In genomic region chr7:45988344-45988743, GRCm38 (mm10) we compare ENCODE assay signal across 34 mouse cellular contexts. TPM values are rescaled to one million over a fixed set of nuclear protein-coding genes. Genes with fewer than 3 reads are reported as not detected.
"Had no signal": no experiment of that assay in that cellular context is flagged by ENCODE, and none has a peak within 500 bp of the region (broad histone marks: within the 10 kb centered on the region; RNA-seq: fewer than 3 reads in every experiment).

No protein-coding gene starts in this region.

- H3K27me3 ChIP-seq: limb, embryonic 12.5 days; limb, embryonic 13.5 days; limb, embryonic 15.5 days; liver, embryonic 12.5 days; liver, embryonic 13.5 days; liver, embryonic 15.5 days; lung, embryonic 15.5 days; midbrain, embryonic 12.5 days; midbrain, embryonic 13.5 days; midbrain, embryonic 15.5 days; neural tube, embryonic 12.5 days; neural tube, embryonic 13.5 days had no signal

- H3K4me3 ChIP-seq: left cerebral cortex, adult 2 months; limb, embryonic 10.5 days; limb, embryonic 12.5 days; limb, embryonic 13.5 days; limb, embryonic 15.5 days; liver, embryonic 12.5 days; liver, embryonic 13.5 days; liver, embryonic 15.5 days; lung, embryonic 15.5 days; megakaryocyte, embryonic 14.5 days; midbrain, embryonic 10.5 days; midbrain, embryonic 12.5 days; midbrain, embryonic 13.5 days; midbrain, embryonic 15.5 days; myocyte; neural tube, embryonic 12.5 days; neural tube, embryonic 13.5 days had no signal

- H3K9me3 ChIP-seq: limb, embryonic 10.5 days; limb, embryonic 12.5 days; limb, embryonic 13.5 days; limb, embryonic 15.5 days; liver, embryonic 12.5 days; liver, embryonic 13.5 days; liver, embryonic 15.5 days; lung, embryonic 15.5 days; megakaryocyte, embryonic 14.5 days; midbrain, embryonic 10.5 days; midbrain, embryonic 12.5 days; midbrain, embryonic 13.5 days; midbrain, embryonic 15.5 days; neural tube, embryonic 12.5 days; neural tube, embryonic 13.5 days had no signal

- DNase-seq: left cerebral cortex, postnatal 4 days; liver, embryonic 13.5 days; lung, adult 18-20 months; lung, adult 2 months; lung, embryonic 14.5 days; lung, postnatal 10 days; lung, postnatal 14 days; lung, postnatal 36 days; lung, postnatal 4 days; midbrain, embryonic 14.5 days had no signal

- H3K27ac ChIP-seq: left cerebral cortex, adult 2 months; limb, embryonic 10.5 days; limb, embryonic 12.5 days; limb, embryonic 13.5 days; limb, embryonic 15.5 days; liver, embryonic 12.5 days; liver, embryonic 13.5 days; liver, embryonic 14.5 days; liver, embryonic 15.5 days; lung, embryonic 15.5 days; macrophage; midbrain, embryonic 10.5 days; midbrain, embryonic 12.5 days; midbrain, embryonic 13.5 days; midbrain, embryonic 15.5 days; neural tube, embryonic 12.5 days; neural tube, embryonic 13.5 days had no signal

- H3K36me3 ChIP-seq: limb, embryonic 10.5 days; limb, embryonic 12.5 days; limb, embryonic 13.5 days; limb, embryonic 15.5 days; liver, embryonic 12.5 days; liver, embryonic 13.5 days; lung, embryonic 15.5 days; midbrain, embryonic 10.5 days; midbrain, embryonic 12.5 days; midbrain, embryonic 13.5 days; midbrain, embryonic 15.5 days; neural tube, embryonic 12.5 days; neural tube, embryonic 13.5 days had no signal

- H3K9ac ChIP-seq: limb, embryonic 12.5 days; limb, embryonic 13.5 days; limb, embryonic 15.5 days; liver, embryonic 12.5 days; liver, embryonic 13.5 days; liver, embryonic 14.5 days; liver, embryonic 15.5 days; lung, embryonic 14.5 days; lung, embryonic 15.5 days; midbrain, embryonic 12.5 days; midbrain, embryonic 13.5 days; midbrain, embryonic 15.5 days; neural tube, embryonic 12.5 days; neural tube, embryonic 13.5 days had no signal

- ATAC-seq: liver, embryonic 12.5 days; lung, postnatal 0 days; midbrain, embryonic 13.5 days; midbrain, embryonic 15.5 days; midbrain, embryonic 16.5 days had no signal

- H3K4me1 ChIP-seq: limb, embryonic 12.5 days; limb, embryonic 13.5 days; limb, embryonic 15.5 days; liver, embryonic 12.5 days; liver, embryonic 13.5 days; liver, embryonic 15.5 days; lung, embryonic 15.5 days; midbrain, embryonic 10.5 days; midbrain, embryonic 12.5 days; midbrain, embryonic 13.5 days; midbrain, embryonic 15.5 days; neural tube, embryonic 12.5 days; neural tube, embryonic 13.5 days had no signal

- H3K4me2 ChIP-seq: limb, embryonic 12.5 days; limb, embryonic 13.5 days; limb, embryonic 15.5 days; liver, embryonic 12.5 days; liver, embryonic 13.5 days; liver, embryonic 15.5 days; lung, embryonic 14.5 days; lung, embryonic 15.5 days; midbrain, embryonic 12.5 days; midbrain, embryonic 13.5 days; midbrain, embryonic 15.5 days; neural tube, embryonic 12.5 days; neural tube, embryonic 13.5 days had no signal

RNA-seq across cellular contexts. Expression of gene Abcc6, which starts 41.8 kb away (rescaled TPM):
- total RNA-seq: megakaryocyte progenitor cell, adult 5-6 weeks; megakaryocyte, adult 5-6 weeks; megakaryocyte-erythroid progenitor cell, adult 5-6 weeks; monocyte, adult 5-6 weeks had no signal
- polyA plus RNA-seq: macrophage, myocyte had no signal
